Mouse (Mus musculus) thymus, adult 2 months (tissue): ENCODE measurements around the gene Col24a1. TPM values are rescaled to one million over a fixed set of nuclear protein-coding genes. Genes with fewer than 3 reads are reported as not detected.

Experiments used
- DNase-seq: peaks from one replicate; pipeline ENCODE4 v3.0.0; 2021
- H3K27ac ChIP-seq: fragments of 200-500 bp; 2 replicates; pipeline ENCODE4 v1.5.1; 2012; ENCODE audit warnings: low read length, control low read depth; ENCODE audit not compliant: control insufficient read depth, insufficient read depth
- H3K27me3 ChIP-seq: fragments of 200-500 bp; 2 replicates; pipeline ENCODE4 v1.6.1; 2012; ENCODE audit warnings: mild to moderate bottlenecking, low read length, moderate library complexity, mixed read lengths; ENCODE audit not compliant: control insufficient read depth, insufficient read depth
- H3K36me3 ChIP-seq: fragments of 200-500 bp; 2 replicates; pipeline ENCODE4 v1.6.1; 2012; ENCODE audit warnings: mild to moderate bottlenecking, low read length, moderate library complexity; ENCODE audit not compliant: control insufficient read depth, insufficient read depth
- H3K4me1 ChIP-seq: fragments of 200-500 bp; replicated peaks from 2 replicates; pipeline ENCODE4 v1.6.1; 2012; ENCODE audit warnings: low read length; ENCODE audit not compliant: control insufficient read depth, insufficient read depth
- H3K4me3 ChIP-seq: fragments of 200-500 bp; 2 replicates; pipeline ENCODE4 v1.5.1; 2012; ENCODE audit warnings: mild to moderate bottlenecking, low read length, control low read depth, moderate library complexity; ENCODE audit not compliant: control insufficient read depth, insufficient read depth
- CTCF ChIP-seq: fragments of 200-500 bp; IDR thresholded peaks from 2 replicates; pipeline ENCODE4 v1.5.1; 2012; ENCODE audit warnings: mild to moderate bottlenecking, control low read depth, low read length, moderate library complexity, borderline replicate concordance; ENCODE audit not compliant: control insufficient read depth, poor library complexity, insufficient read depth; ENCODE audit errors: extremely low read depth
- POLR2A ChIP-seq: fragments of 200-500 bp; IDR thresholded peaks from 2 replicates; pipeline ENCODE4 v1.6.1; 2012; ENCODE audit warnings: mild to moderate bottlenecking, low read length, control low read depth, moderate library complexity; ENCODE audit not compliant: control insufficient read depth, poor library complexity, insufficient read depth; ENCODE audit errors: extremely low read depth
- WGBS: fragments of 180-500 bp; shearing (Covaris S2); methylation state at CpG from one replicate; pipeline ENCODE4 v1.1.7; 2018; 5-methylcytosine and 5-hydroxymethylcytosine counted together
- polyA plus RNA-seq: library from polyadenylated mRNA; depleted of rRNA; stranded (reverse); fragments of >200 nt; gene quantifications from 2 replicates; pipeline ENCODE4 v1.2.3, GENCODE M21; 2012

Col24a1 gene
- polyA plus RNA-seq, 1 experiment, result 0.08 TPM

GRCm38 (mm10) chr3:145478446-145478845 lies 186.2 kb downstream of the Col24a1 start:
- 55% methylated on average over 5 of the region's 5 CpGs for WGBS
- no peak for TF ChIP-seq CTCF
- TF ChIP-seq POLR2A, result no peak

GRCm38 (mm10) chr3:145490279-145490678 lies 198.0 kb downstream of the Col24a1 start:
- 91% methylated on average over 1 of the region's 1 CpGs for WGBS
- TF ChIP-seq CTCF, result no peak
- TF ChIP-seq POLR2A, result no peak
- Histone ChIP-seq H3K27me3 (no peaks in the 10 kb centered on the region), H3K4me3 (no peak overlapping the region), H3K36me3 (no peaks in the 10 kb centered on the region), H3K27ac (no peak overlapping the region), H3K4me1 (no peaks in the 10 kb centered on the region)
- DNase-seq, result no peak

More at GRCm38 (mm10) chr3:145478446-145478845, 186.2 kb downstream of the Col24a1 start:
- DNase-seq, result no peak
- H3K27me3 ChIP-seq, result no peaks in the 10 kb centered on the region
- H3K4me3 ChIP-seq, result no peak overlapping the region
- H3K27ac ChIP-seq, result no peak overlapping the region
- H3K36me3 ChIP-seq, result no peaks in the 10 kb centered on the region
- no peaks in the 10 kb centered on the region for H3K4me1 ChIP-seq

- Histone ChIP-seq H3K4me3 (no peak overlapping the region), H3K4me1 (no peaks in the 10 kb centered on the region), H3K27me3 (no peaks in the 10 kb centered on the region), H3K36me3 (no peaks in the 10 kb centered on the region), H3K27ac (no peak overlapping the region)
- no peak for DNase-seq
- 90% methylated on average over 3 of the region's 3 CpGs for WGBS
- TF ChIP-seq POLR2A (no peak), CTCF (no peak)
Measured at GRCm38 (mm10) chr3:145491326-145491725, 199.1 kb downstream of the Col24a1 start.

- Histone ChIP-seq H3K27ac (no peak overlapping the region), H3K36me3 (no peaks in the 10 kb centered on the region), H3K4me1 (no peaks in the 10 kb centered on the region), H3K4me3 (no peak overlapping the region), H3K27me3 (no peaks in the 10 kb centered on the region)
- TF ChIP-seq CTCF (no peak), POLR2A (no peak)
- WGBS, result 74% methylated on average over 3 of the region's 3 CpGs
- no peak for DNase-seq
Measured at GRCm38 (mm10) chr3:145498127-145498526, 205.9 kb downstream of the Col24a1 start.

GRCm38 (mm10) chr3:145498893-145499292 lies 206.6 kb downstream of the Col24a1 start:
- Histone ChIP-seq H3K36me3 (no peaks in the 10 kb centered on the region), H3K27ac (no peak overlapping the region), H3K4me1 (no peaks in the 10 kb centered on the region), H3K4me3 (no peak overlapping the region), H3K27me3 (no peaks in the 10 kb centered on the region)
- no peak for DNase-seq
- 92% methylated on average over 6 of the region's 6 CpGs for WGBS
- TF ChIP-seq POLR2A (no peak), CTCF (no peak)

DNA sequence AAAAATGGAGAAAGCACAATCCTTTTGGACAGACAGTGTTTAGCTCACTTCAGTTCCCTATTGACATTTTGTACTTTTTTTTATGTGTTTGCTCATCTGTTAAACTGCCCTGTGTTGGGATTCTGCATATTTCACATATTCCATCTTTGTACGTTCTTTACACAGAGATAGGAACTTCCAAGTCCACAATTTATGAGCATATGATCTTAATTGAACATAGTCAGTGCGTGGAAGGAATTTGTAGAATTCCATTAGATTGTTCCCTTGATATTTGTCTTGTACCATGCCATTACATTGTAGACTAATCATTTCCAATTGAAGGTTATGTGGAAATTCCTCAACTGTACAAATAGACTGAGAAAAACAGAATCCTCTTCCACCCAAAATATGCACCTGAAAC lies 212.6 kb downstream of the Col24a1 start:
- no peak for DNase-seq
- no peaks in the 10 kb centered on the region for H3K36me3 ChIP-seq
- WGBS, result 84% methylated on average over 2 of the region's 2 CpGs
- TF ChIP-seq POLR2A (no peak), CTCF (no peak)
- no peaks in the 10 kb centered on the region for H3K4me1 ChIP-seq
- H3K27ac ChIP-seq, result no peak overlapping the region
- no peak overlapping the region for H3K4me3 ChIP-seq
- no peaks in the 10 kb centered on the region for H3K27me3 ChIP-seq

DNA sequence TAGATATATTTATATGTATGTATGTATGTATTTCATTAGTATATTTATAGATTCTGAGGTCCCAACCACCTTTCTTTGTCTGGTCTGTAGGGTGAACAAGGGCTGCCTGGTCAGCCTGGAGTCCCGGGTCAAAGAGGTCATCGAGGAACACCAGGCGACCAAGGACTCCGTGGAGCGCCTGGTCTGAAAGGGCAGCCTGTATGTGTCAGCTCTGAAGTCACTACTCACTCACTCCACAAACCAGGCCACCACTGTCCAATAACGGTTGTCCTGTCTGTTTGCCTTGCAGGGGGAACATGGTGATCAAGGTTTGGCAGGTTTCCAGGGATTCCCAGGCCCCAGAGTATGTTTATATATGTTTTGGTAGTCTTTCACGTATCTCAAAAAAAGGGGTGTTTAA lies 216.3 kb downstream of the Col24a1 start:
- DNase-seq, result no peak
- WGBS, result 91% methylated on average over 7 of the region's 7 CpGs

DNA sequence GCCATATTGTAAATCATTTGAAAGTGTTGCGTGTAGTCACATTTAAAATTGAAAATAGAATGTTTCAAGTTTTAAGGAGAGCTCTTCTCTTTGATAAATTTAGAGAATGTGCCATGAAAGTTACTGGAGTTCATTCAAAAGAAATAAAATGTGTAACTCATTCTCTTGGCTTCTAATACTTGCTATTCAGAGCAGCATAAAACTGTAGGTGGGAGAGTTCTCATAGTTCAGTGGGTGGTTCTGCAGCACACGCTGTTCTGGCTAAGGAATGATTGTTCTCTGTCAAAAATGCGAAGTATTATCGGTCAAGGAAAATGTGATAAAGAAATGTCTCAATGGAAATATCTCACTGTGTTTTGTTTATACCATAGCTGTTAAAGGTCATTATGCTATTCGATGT lies 221.9 kb downstream of the Col24a1 start:
- no peak overlapping the region for H3K4me3 ChIP-seq
- H3K27me3 ChIP-seq, result no peaks in the 10 kb centered on the region
- TF ChIP-seq CTCF (no peak), POLR2A (no peak)
- H3K36me3 ChIP-seq, result no peaks in the 10 kb centered on the region
- H3K27ac ChIP-seq, result no peak overlapping the region
- no peaks in the 10 kb centered on the region for H3K4me1 ChIP-seq
- no peak for DNase-seq
- 90% methylated on average over 5 of the region's 5 CpGs for WGBS

More for the DNA sequence above, 216.3 kb downstream of the Col24a1 start:
- Histone ChIP-seq H3K36me3 (no peaks in the 10 kb centered on the region), H3K4me3 (no peak overlapping the region), H3K4me1 (no peaks in the 10 kb centered on the region), H3K27ac (no peak overlapping the region), H3K27me3 (no peaks in the 10 kb centered on the region)
- TF ChIP-seq POLR2A (no peak), CTCF (no peak)
